Mouse (Mus musculus) hindbrain, embryonic 14.5 days (tissue): Measurements from ENCODE around the gene Myl6b. TPM values are rescaled to one million over a fixed set of nuclear protein-coding genes. Genes with fewer than 3 reads are reported as not detected.
"Not testable (repeated sequence)": the region's sequence is repeated elsewhere in the genome, so short reads cannot be mapped to it uniquely, and the experiment has no call there.

Source experiments
- ATAC-seq: fragments of 200-750 bp; cut with Nextera tagmentation; 2 replicates; pipeline ENCODE4 v1.8.0; 2017; ENCODE audit warnings: moderate number of reproducible peaks, mild to moderate bottlenecking, moderate TSS enrichment, moderate library complexity; ENCODE audit not compliant: low FRiP score
- DNase-seq: peaks from one replicate; pipeline ENCODE4 v3.0.0-alpha.2; 2015; ENCODE audit warnings: low spot score
- H3K27ac ChIP-seq: fragments of 300-500 bp; sonication (generic); 2 replicates; pipeline ENCODE4 v1.5.1; 2014; ENCODE audit warnings: mild to moderate bottlenecking, moderate library complexity
- H3K27me3 ChIP-seq: fragments of 300-500 bp; sonication (generic); 2 replicates; pipeline ENCODE4 v1.6.1; 2014; ENCODE audit warnings: mild to moderate bottlenecking, low read length, mixed read lengths; ENCODE audit not compliant: control insufficient read depth, insufficient read depth
- H3K36me3 ChIP-seq: fragments of 300-500 bp; sonication (generic); replicated peaks from 2 replicates; pipeline ENCODE4 v1.6.1; 2014; ENCODE audit not compliant: control insufficient read depth, insufficient read depth
- H3K4me1 ChIP-seq: fragments of 300-500 bp; sonication (generic); replicated peaks from 2 replicates; pipeline ENCODE4 v1.6.1; 2014; ENCODE audit warnings: antibody characterized with exemption, low read length, mixed read lengths; ENCODE audit not compliant: control insufficient read depth, insufficient read depth
- H3K4me2 ChIP-seq: fragments of 300-500 bp; sonication (generic); replicated peaks from 2 replicates; pipeline ENCODE4 v1.6.1; 2014; ENCODE audit warnings: mild to moderate bottlenecking, moderate library complexity
- H3K4me3 ChIP-seq: fragments of 300-500 bp; sonication (generic); replicated peaks from 2 replicates; pipeline ENCODE4 v1.5.1; 2014; ENCODE audit warnings: mild to moderate bottlenecking, low read length
- H3K9ac ChIP-seq: fragments of 300-500 bp; sonication (generic); 2 replicates; pipeline ENCODE4 v1.6.1; 2014
- H3K9me3 ChIP-seq: fragments of 300-500 bp; sonication (generic); 2 replicates; pipeline ENCODE4 v1.6.1; 2016; ENCODE audit warnings: low read length; ENCODE audit not compliant: control insufficient read depth
- WGBS: fragments of 180-500 bp; shearing (Covaris S2); extraction: QIAGEN DNeasy Blood & Tissue Kit; methylation state at CpG from one replicate; pipeline ENCODE4 v1.1.7; 2014; 5-methylcytosine and 5-hydroxymethylcytosine counted together
- polyA plus RNA-seq: library from polyadenylated mRNA; unstranded; fragments of >200 nt; fragmentation: Nextera tagmentation; extraction: Ambion mirVana; gene quantifications from 2 replicates; pipeline ENCODE4 v1.2.1, GENCODE M21; 2014

Gene Myl6b
- polyA plus RNA-seq, 1 experiment from 2014 or later: 6.1 TPM

GRCm38 (mm10) chr10:128492051-128492450, 6.4 kb downstream of the Myl6b start:
- WGBS: 80% methylated on average over 7 of the region's 8 CpGs
- Histone ChIP-seq H3K27ac (0 out of 2 replicates have a peak overlapping the region, but pooled peaks have one; percentile 98), H3K9ac (peak overlapping the region; percentile 92)

GRCm38 (mm10) chr10:128491495-128491894, 7.0 kb downstream of the Myl6b start:
- Histone ChIP-seq H3K4me3 (peak overlapping the region; percentile 69), H3K27me3 (no peaks in the 10 kb centered on the region), H3K4me2 (peak overlapping the region; percentile 95), H3K27ac (peak overlapping the region; percentile 47), H3K36me3 (peaks cover 59% of the 10 kb centered on the region), H3K9ac (peak overlapping the region; percentile 92; the same call in 1 of the 2 replicates), H3K4me1 (peaks cover 31% of the 10 kb centered on the region), H3K9me3 (no peaks in the 10 kb centered on the region)
- no peak for ATAC-seq
- no peak for DNase-seq
- WGBS: 65% methylated on average over 6 of the region's 6 CpGs

More at GRCm38 (mm10) chr10:128492051-128492450, 6.4 kb downstream of the Myl6b start:
- Histone ChIP-seq H3K4me2 (peak overlapping the region; percentile 95), H3K4me3 (peak overlapping the region; percentile 69), H3K4me1 (peaks cover 31% of the 10 kb centered on the region), H3K36me3 (peaks cover 54% of the 10 kb centered on the region)
- not testable (repeated sequence) for H3K27me3 ChIP-seq, H3K9me3 ChIP-seq, ATAC-seq, DNase-seq

- peaks cover 65% of the 10 kb centered on the region for H3K36me3 ChIP-seq
- H3K9ac ChIP-seq: 0 out of 2 replicates have a peak overlapping the region, but pooled peaks have one; percentile 92
- WGBS: 55% methylated on average over 5 of the region's 5 CpGs
- DNase-seq: no peak
- no peaks in the 10 kb centered on the region for H3K9me3 ChIP-seq
- no peak for ATAC-seq
- peak overlapping the region; percentile 69 for H3K4me3 ChIP-seq
- H3K4me2 ChIP-seq: peak overlapping the region; percentile 95
- H3K27me3 ChIP-seq: no peaks in the 10 kb centered on the region
- no peak overlapping the region; the same call in 1 of the 2 replicates for H3K27ac ChIP-seq
- peaks cover 31% of the 10 kb centered on the region for H3K4me1 ChIP-seq
Observed at GRCm38 (mm10) chr10:128490912-128491311, 7.6 kb downstream of the Myl6b start.

GRCm38 (mm10) chr10:128490232-128490631, 8.3 kb downstream of the Myl6b start:
- Histone ChIP-seq H3K9ac (no peak overlapping the region), H3K27ac (no peak overlapping the region), H3K36me3 (peaks cover 72% of the 10 kb centered on the region), H3K4me1 (peaks cover 31% of the 10 kb centered on the region), H3K4me2 (no peak overlapping the region; the same call in 1 of the 2 replicates), H3K9me3 (no peaks in the 10 kb centered on the region), H3K4me3 (no peak overlapping the region), H3K27me3 (no peaks in the 10 kb centered on the region)
- DNase-seq (no peak), ATAC-seq (no peak)
- 73% methylated on average over 5 of the region's 5 CpGs for WGBS

DNA sequence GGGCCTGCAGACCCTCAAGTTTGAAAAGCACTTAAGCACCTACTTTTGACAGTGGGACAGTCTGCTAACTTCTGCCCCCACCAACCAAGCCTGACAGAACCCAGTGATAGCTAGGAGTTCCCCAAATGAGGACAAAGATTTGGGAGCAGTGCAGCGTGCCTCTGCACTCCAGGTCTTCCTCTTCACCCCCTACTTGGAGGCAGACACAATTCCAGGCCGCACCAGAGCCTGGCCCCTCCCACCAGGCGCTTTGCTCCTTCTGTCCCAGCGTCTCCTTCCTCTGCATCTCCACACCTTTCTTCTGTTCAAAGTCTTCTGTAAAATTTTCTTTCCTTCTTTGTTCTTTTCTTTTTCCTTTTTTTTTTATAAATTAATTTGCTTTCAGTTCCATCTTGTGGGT, 8.7 kb downstream of the Myl6b start:
- ATAC-seq (no peak), DNase-seq (no peak)
- WGBS: 71% methylated on average over 4 of the region's 4 CpGs
- Histone ChIP-seq H3K4me2 (no peak overlapping the region), H3K27me3 (no peaks in the 10 kb centered on the region), H3K4me3 (no peak overlapping the region), H3K9me3 (no peaks in the 10 kb centered on the region), H3K9ac (no peak overlapping the region), H3K27ac (no peak overlapping the region), H3K36me3 (peaks cover 76% of the 10 kb centered on the region), H3K4me1 (peaks cover 27% of the 10 kb centered on the region)

DNA sequence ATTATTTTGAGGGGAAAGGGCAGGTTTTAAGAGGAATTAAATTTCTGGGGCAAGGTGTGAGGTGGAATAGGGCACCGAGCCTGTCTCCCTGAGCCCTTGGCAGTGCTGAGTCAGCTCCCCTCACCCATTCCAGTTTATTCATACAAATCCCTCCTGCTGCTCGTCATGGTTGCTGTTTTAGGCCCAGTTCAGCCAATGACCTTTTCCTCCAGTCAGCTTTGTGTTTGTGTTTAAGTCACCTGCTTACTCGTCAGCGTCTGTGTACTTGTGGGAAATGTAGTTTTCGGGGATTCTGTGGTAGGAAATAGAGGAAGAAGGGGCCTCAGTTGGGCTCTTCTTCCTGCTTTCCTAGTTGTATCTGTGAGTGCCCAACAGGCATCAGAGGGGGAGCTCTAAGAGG, 9.1 kb downstream of the Myl6b start:
- DNase-seq: no peak
- Histone ChIP-seq H3K4me2 (no peak overlapping the region), H3K4me3 (no peak overlapping the region), H3K4me1 (peaks cover 23% of the 10 kb centered on the region), H3K9ac (no peak overlapping the region), H3K9me3 (no peaks in the 10 kb centered on the region), H3K36me3 (peaks cover 80% of the 10 kb centered on the region), H3K27ac (no peak overlapping the region), H3K27me3 (no peaks in the 10 kb centered on the region)
- 60% methylated on average over 5 of the region's 5 CpGs for WGBS
- ATAC-seq: no peak

DNA sequence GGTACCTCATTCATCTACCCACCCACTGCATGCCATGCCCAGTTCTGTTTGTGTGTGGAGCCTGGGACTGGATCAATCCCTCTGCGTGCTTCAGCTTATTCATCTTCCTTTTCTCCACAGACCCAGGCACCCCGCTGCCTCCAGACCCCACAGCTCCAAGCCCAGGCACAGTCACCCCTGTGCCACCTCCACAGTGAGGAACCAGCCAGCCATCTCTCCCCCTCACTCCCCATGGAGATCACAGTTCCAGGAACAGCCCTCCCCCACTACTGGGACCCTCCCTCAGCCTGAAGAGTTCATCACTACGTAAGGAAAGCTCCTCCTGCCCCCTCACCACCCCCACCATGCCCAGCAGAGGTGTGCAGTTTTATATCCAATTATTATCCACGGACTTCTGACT, 9.7 kb downstream of the Myl6b start:
- 80% methylated on average over 4 of the region's 4 CpGs for WGBS
- Histone ChIP-seq H3K4me2 (no peak overlapping the region), H3K36me3 (peaks cover 86% of the 10 kb centered on the region), H3K27me3 (no peaks in the 10 kb centered on the region), H3K27ac (no peak overlapping the region), H3K9ac (no peak overlapping the region), H3K4me3 (no peak overlapping the region), H3K4me1 (peaks cover 22% of the 10 kb centered on the region), H3K9me3 (no peaks in the 10 kb centered on the region)
- no peak for DNase-seq
- no peak for ATAC-seq

DNA sequence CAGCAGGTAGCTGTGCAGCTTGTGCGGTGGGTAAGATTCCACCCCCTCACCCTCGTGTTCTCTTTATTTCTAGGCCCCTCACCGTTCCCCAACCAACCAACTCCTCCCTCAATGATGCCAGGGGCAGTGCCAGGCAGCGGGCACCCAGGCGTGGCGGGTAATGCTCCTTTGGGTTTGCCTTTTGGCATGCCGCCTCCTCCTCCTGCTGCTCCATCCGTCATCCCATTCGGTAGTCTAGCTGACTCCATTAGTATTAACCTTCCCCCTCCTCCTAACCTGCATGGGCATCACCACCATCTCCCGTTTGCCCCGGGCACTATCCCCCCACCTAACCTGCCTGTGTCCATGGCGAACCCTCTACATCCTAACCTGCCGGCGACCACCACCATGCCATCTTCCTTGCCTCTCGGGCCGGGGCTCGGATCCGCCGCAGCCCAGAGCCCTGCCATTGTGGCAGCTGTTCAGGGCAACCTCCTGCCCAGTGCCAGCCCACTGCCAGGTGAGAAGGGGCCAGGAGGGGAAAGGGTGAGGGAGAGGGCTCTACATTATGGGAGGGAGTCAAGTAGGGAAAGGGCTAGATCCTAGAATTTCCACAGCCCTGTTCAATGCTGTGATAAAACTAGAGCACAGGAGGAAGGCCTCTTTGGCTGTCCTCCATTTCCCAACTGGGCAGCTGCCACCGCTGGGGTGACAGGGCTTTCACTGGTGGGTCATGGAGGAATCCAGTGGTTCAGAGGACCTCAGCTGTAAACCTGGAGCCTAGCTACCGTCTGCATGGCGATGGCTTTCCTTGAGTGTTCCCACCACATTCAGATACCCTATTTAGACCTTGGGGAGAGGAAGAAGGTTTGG, 10.4 kb downstream of the Myl6b start:
- no peaks in the 10 kb centered on the region for H3K27me3 ChIP-seq
- H3K4me3 ChIP-seq: no peak overlapping the region
- H3K9ac ChIP-seq: no peak overlapping the region
- ATAC-seq (no peak), DNase-seq (no peak)
- no peak overlapping the region for H3K27ac ChIP-seq
- H3K4me2 ChIP-seq: no peak overlapping the region
- no peaks in the 10 kb centered on the region for H3K9me3 ChIP-seq
- WGBS: 90% methylated on average over 22 of the region's 22 CpGs
- H3K4me1 ChIP-seq: peaks cover 22% of the 10 kb centered on the region
- H3K36me3 ChIP-seq: peaks cover 93% of the 10 kb centered on the region

DNA sequence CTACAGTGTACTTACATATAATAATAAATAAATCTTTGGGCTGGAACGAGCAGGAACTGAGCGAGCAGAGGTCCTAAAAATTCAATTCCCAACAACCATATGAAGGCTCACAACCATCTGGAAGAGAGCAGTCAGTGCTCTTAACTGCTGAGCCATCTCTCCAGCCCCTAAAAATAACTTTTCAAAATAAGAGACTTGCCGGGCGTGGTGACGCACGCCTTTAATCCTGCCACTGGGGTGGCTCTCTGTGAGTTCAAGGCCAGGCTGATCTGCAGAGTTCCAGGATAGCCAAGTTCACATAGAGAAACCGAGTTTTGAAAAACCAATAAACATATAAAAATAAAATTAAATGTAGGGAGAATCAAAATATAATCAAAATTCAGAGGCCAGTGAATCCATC, 12.1 kb downstream of the Myl6b start:
- H3K4me2 ChIP-seq: no peak overlapping the region
- no peaks in the 10 kb centered on the region for H3K27me3 ChIP-seq
- no peak overlapping the region for H3K4me3 ChIP-seq
- DNase-seq (no peak), ATAC-seq (no peak)
- no peak overlapping the region for H3K27ac ChIP-seq
- H3K4me1 ChIP-seq: peaks cover 9% of the 10 kb centered on the region
- no peak overlapping the region for H3K9ac ChIP-seq
- H3K9me3 ChIP-seq: no peaks in the 10 kb centered on the region
- H3K36me3 ChIP-seq: peaks cover 100% of the 10 kb centered on the region
- 93% methylated on average over 7 of the region's 7 CpGs for WGBS
